Mouse (Mus musculus) CH12.LX (cell line): ENCODE measurements around the gene 4930563M21Rik. TPM values are rescaled to one million over a fixed set of nuclear protein-coding genes. Genes with fewer than 3 reads are reported as not detected.

Experiments used
- DNase-seq: peaks from one replicate; pipeline ENCODE4 v3.0.0-alpha.2; 2013; ENCODE audit errors: extremely low read depth
- H3K27ac ChIP-seq: 2 replicates; pipeline ENCODE4 v1.5.1; 2012; ENCODE audit warnings: low read depth, mild to moderate bottlenecking, control low read depth, moderate library complexity; ENCODE audit not compliant: insufficient read depth
- H3K27me3 ChIP-seq: replicated peaks from 2 replicates; pipeline ENCODE3; 2012; ENCODE audit warnings: inconsistent platforms
- H3K36me3 ChIP-seq, 2 experiments: replicated peaks in 1 of 2; 2 replicates each; pipeline versions ENCODE3 to v1.6.1; 2012; ENCODE audit warnings: inconsistent platforms in 1 of 2, low read length in 1 of 2, mild to moderate bottlenecking in 1 of 2, mixed read lengths in 1 of 2, moderate library complexity in 1 of 2; ENCODE audit not compliant: control insufficient read depth in 1 of 2, insufficient read depth in 1 of 2
- H3K4me1 ChIP-seq, 2 experiments: 2 replicates each; pipeline ENCODE4 v1.6.1; 2012; ENCODE audit warnings: inconsistent platforms in 1 of 2, moderate library complexity in 1 of 2; ENCODE audit not compliant: insufficient read depth in 2 of 2, control insufficient read depth in 1 of 2
- H3K4me2 ChIP-seq: 2 replicates; pipeline ENCODE4 v1.6.1; 2012; ENCODE audit warnings: low read depth, mild to moderate bottlenecking, control low read depth; ENCODE audit not compliant: poor library complexity, insufficient read depth, severe bottlenecking
- H3K4me3 ChIP-seq, 3 experiments: fragments of 150-350 bp in 1 of 3; sonication (generic) in 1 of 3; replicated peaks in 1 of 3; 2 replicates each; pipeline versions ENCODE3 to v1.5.1; 2011 to 2012; ENCODE audit warnings: low read depth in 2 of 3, low read length in 2 of 3, mild to moderate bottlenecking in 2 of 3, moderate library complexity in 2 of 3, control low read depth in 1 of 3, improper control_type of control experiment in 1 of 3, inconsistent platforms in 1 of 3, mixed read lengths in 1 of 3; ENCODE audit not compliant: poor library complexity in 1 of 3
- H3K79me2 ChIP-seq: replicated peaks from 2 replicates; pipeline ENCODE4 v1.6.1; 2012; ENCODE audit warnings: mild to moderate bottlenecking, moderate library complexity; ENCODE audit not compliant: control insufficient read depth, poor library complexity, insufficient read depth, severe bottlenecking; ENCODE audit errors: extremely low read depth
- H3K9ac ChIP-seq: 2 replicates; pipeline ENCODE4 v1.6.1; 2012; ENCODE audit warnings: low read depth, mild to moderate bottlenecking, control low read depth, moderate library complexity; ENCODE audit not compliant: insufficient read depth
- H3K9me3 ChIP-seq: replicated peaks from 2 replicates; pipeline ENCODE3; 2012; ENCODE audit warnings: low read length, inconsistent platforms, mixed read lengths
- CHD1 ChIP-seq: IDR thresholded peaks from 2 replicates; pipeline ENCODE4 v1.6.1; 2012; ENCODE audit warnings: low read depth, low read length, improper control_type of control experiment, inconsistent platforms
- E2F4 ChIP-seq: IDR thresholded peaks from 2 replicates; pipeline ENCODE4 v1.6.1; 2011; ENCODE audit warnings: low read depth, low read length, improper control_type of control experiment; ENCODE audit not compliant: insufficient replicate concordance
- GABPA ChIP-seq: IDR thresholded peaks from 2 replicates; pipeline ENCODE4 v1.6.1; 2012; ENCODE audit warnings: low read depth, low read length, improper control_type of control experiment, inconsistent platforms; ENCODE audit not compliant: insufficient replicate concordance
- JUN ChIP-seq: IDR thresholded peaks from 2 replicates; pipeline ENCODE4 v1.6.1; 2011; ENCODE audit warnings: low read depth, mild to moderate bottlenecking, low read length, improper control_type of control experiment, moderate library complexity; ENCODE audit not compliant: insufficient read depth
- JUND ChIP-seq: conservative IDR thresholded peaks from 2 replicates; pipeline ENCODE4 v1.6.1; 2011; ENCODE audit warnings: low read depth, low read length, improper control_type of control experiment
- MAFK ChIP-seq: IDR thresholded peaks from 2 replicates; pipeline ENCODE4 v1.6.1; 2011; ENCODE audit warnings: low read length, improper control_type of control experiment; ENCODE audit not compliant: insufficient replicate concordance
- MAX ChIP-seq: IDR thresholded peaks from 2 replicates; pipeline ENCODE4 v1.6.1; 2011; ENCODE audit warnings: low read length, improper control_type of control experiment
- MAZ ChIP-seq: IDR thresholded peaks from 2 replicates; pipeline ENCODE4 v1.6.1; 2012; ENCODE audit warnings: low read depth, mild to moderate bottlenecking, inconsistent platforms, low read length, improper control_type of control experiment, moderate library complexity
- MEF2A ChIP-seq: IDR thresholded peaks from 2 replicates; pipeline ENCODE4 v1.6.1; 2014; ENCODE audit warnings: low read depth, mild to moderate bottlenecking, inconsistent platforms, low read length, improper control_type of control experiment, borderline replicate concordance
- MYC ChIP-seq: IDR thresholded peaks from 2 replicates; pipeline ENCODE4 v1.6.1; 2011; ENCODE audit warnings: low read depth, mild to moderate bottlenecking, improper control_type of control experiment, low read length
- NELFE ChIP-seq: IDR thresholded peaks from 2 replicates; pipeline ENCODE4 v1.6.1; 2011; ENCODE audit warnings: low read depth, low read length, improper control_type of control experiment
- PAX5 ChIP-seq: IDR thresholded peaks from 2 replicates; pipeline ENCODE4 v1.6.1; 2012; ENCODE audit warnings: low read length, inconsistent platforms, mixed read lengths
- POLR2A ChIP-seq: IDR thresholded peaks from 2 replicates; pipeline ENCODE4 v1.6.1; 2011; ENCODE audit warnings: low read depth, mild to moderate bottlenecking, improper control_type of control experiment, low read length
- POLR2AphosphoS2 ChIP-seq: IDR thresholded peaks from 2 replicates; pipeline ENCODE4 v1.6.1; 2011; ENCODE audit warnings: low read depth, low read length, improper control_type of control experiment
- RAD21 ChIP-seq: IDR thresholded peaks from 2 replicates; pipeline ENCODE4 v1.6.1; 2011; ENCODE audit warnings: low read depth, mild to moderate bottlenecking, low read length, improper control_type of control experiment, moderate library complexity
- SIN3A ChIP-seq: IDR thresholded peaks from 2 replicates; pipeline ENCODE4 v1.6.1; 2012; ENCODE audit warnings: low read length, improper control_type of control experiment, inconsistent platforms
- SMC3 ChIP-seq: IDR thresholded peaks from 2 replicates; pipeline ENCODE4 v1.6.1; 2011; ENCODE audit warnings: low read depth, low read length, improper control_type of control experiment
- TCF12 ChIP-seq: IDR thresholded peaks from 2 replicates; pipeline ENCODE4 v1.6.1; 2014; ENCODE audit warnings: low read depth, mild to moderate bottlenecking, inconsistent platforms, low read length, improper control_type of control experiment
- USF1 ChIP-seq: IDR thresholded peaks from 2 replicates; pipeline ENCODE4 v1.6.1; 2014; ENCODE audit warnings: low read depth, mild to moderate bottlenecking, inconsistent platforms, low read length, improper control_type of control experiment
- ZMIZ1 ChIP-seq: IDR thresholded peaks from 2 replicates; pipeline ENCODE4 v1.6.1; 2012; ENCODE audit warnings: low read depth, mild to moderate bottlenecking, inconsistent platforms, low read length, improper control_type of control experiment
- dilution Hi-C: fragments of 300-500 bp; cut with MboI; formaldehyde crosslinking; loops from 2 replicates; pipeline ENCODE4 v1.14.3; 2020; ENCODE audit warnings: low sequenced_read_pairs; ENCODE audit not compliant: extremely low pct_unique_long_range_greater_than_20kb, extremely low pct_ligation_motif_present
- in situ Hi-C: fragments of 300-500 bp; cut with MboI; formaldehyde crosslinking; loops from 3 replicates; pipeline ENCODE4 v1.14.3; 2019; ENCODE audit warnings: low sequenced_read_pairs, low pct_ligation_motif_present, low pct_unique_long_range_greater_than_20kb, mixed read lengths
- polyA plus RNA-seq: library from polyadenylated mRNA; unstranded; fragments of >175 nt; gene quantifications from 2 replicates; pipeline ENCODE4 v1.2.1, GENCODE M21; 2012; ENCODE audit warnings: low read depth; ENCODE audit not compliant: insufficient read length
- total RNA-seq, 2 experiments: library from RNA; depleted of rRNA; stranded (reverse); fragments of 300-350 nt in 1 of 2; fragments of >200 nt in 1 of 2; gene quantifications; 2 replicates each; pipeline ENCODE4 v1.2.3; 2012 to 2014

4930563M21Rik gene
- total and polyA plus RNA-seq, 3 experiments: not detected

GRCm38 (mm10) chr9:56032219-56032618 is 21.9 kb upstream of the 4930563M21Rik start:
- Histone ChIP-seq H3K27me3 (peaks cover 7% of the 10 kb centered on the region), H3K4me2 (no peak overlapping the region), H3K4me3 (no peak overlapping the region), H3K27ac (no peak overlapping the region), H3K4me1 (no peaks in the 10 kb centered on the region), H3K79me2 (no peaks in the 10 kb centered on the region), H3K36me3 (no peaks in the 10 kb centered on the region), H3K9me3 (no peaks in the 10 kb centered on the region), H3K9ac (no peak overlapping the region)
- in situ Hi-C loops: no loop called here
- peak; percentile 6 for DNase-seq
- TF ChIP-seq ZMIZ1 (no peak), SIN3A (no peak), E2F4 (no peak), SMC3 (no peak), MAZ (no peak), TCF12 (no peak), PAX5 (no peak), RAD21 (no peak), MYC (no peak), MAFK (no peak)
- TF ChIP-seq, all 38 proteins: peak for 0
- dilution Hi-C loops: no loop called here

DNA sequence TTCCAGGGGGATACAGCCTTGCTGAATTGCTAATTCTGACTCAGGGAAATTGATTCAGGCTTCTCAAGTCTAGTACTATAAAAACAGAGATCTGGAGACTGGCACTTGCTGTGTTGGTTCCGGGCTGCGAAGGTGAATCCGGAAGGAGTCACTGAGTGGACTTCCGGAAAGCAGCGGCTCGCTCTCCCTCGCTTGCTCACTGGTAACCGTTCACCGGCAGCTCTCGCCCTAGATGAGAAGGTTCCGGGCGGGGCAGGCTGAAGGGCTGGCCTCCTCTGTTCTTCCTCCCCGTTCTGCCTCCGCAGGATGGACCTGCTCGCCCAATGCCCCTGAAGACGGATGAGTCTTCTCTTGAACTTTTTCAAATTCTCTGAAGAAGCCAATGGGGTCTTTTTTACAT is 16.9 kb upstream of the 4930563M21Rik start:
- dilution Hi-C loops: no loop called here
- TF ChIP-seq MEF2A (no peak), JUND (no peak), POLR2A (no peak), GABPA (no peak), CHD1 (no peak), POLR2AphosphoS2 (no peak), RAD21 (no peak), ZMIZ1 (no peak), NELFE (no peak), PAX5 (no peak), USF1 (no peak), MAX (no peak), TCF12 (no peak), SIN3A (no peak), JUN (no peak), MAZ (no peak)
- in situ Hi-C loops: no loop called here

More for the DNA sequence above, 16.9 kb upstream of the 4930563M21Rik start:
- Histone ChIP-seq H3K4me1 (no peaks in the 10 kb centered on the region), H3K27ac (no peak overlapping the region), H3K9me3 (no peaks in the 10 kb centered on the region), H3K4me3 (no peak overlapping the region), H3K4me2 (no peak overlapping the region), H3K79me2 (no peaks in the 10 kb centered on the region), H3K27me3 (no peaks in the 10 kb centered on the region), H3K9ac (no peak overlapping the region), H3K36me3 (no peaks in the 10 kb centered on the region)
- DNase-seq: no peak
